Mouse (Mus musculus) bone marrow macrophage, adult 2 months (primary cell): ENCODE results near the gene Siae.

Source experiments
- CTCF ChIP-seq: IDR thresholded peaks from 2 replicates; pipeline ENCODE4 v1.5.1; 2012; ENCODE audit warnings: low read depth, mild to moderate bottlenecking, low read length, moderate library complexity
- POLR2A ChIP-seq: IDR thresholded peaks from 2 replicates; pipeline ENCODE4 v1.6.1; 2012; ENCODE audit warnings: mild to moderate bottlenecking, low read depth, low read length, borderline replicate concordance

DNA sequence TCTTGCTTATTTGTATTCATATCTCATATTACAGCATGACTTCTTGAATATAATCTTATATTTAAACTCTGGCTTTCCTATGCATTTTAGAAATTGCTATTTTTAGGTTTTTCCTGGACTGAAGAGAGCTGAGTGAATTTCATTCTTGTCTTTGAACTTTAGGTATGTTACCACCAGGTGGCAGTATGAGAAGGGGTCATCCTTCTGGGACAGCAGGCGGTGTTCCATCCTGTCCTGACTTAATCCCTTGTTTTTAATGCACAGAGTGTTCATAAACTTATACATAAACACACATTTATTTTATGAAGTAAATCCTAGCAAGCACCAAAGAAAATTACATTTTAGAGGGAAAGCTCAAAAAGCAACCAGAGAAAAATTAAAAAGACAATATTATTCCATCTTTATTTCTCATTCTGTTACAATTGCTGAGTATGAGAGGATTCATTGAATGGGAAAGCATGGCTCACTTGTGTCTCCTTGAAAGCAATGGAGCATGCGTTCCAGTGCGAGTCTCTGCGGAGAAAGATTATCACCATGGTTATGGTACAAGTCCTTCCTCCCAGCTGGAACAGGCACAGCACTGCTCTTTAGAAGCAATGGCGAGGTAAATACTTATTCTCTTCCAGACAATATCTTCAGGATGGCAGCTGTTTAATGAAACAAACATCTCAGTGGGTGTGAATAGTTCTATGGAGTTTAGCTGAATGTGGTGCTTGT, 134.6 kb downstream of the Siae start:
- no peak for TF ChIP-seq POLR2A
- TF ChIP-seq CTCF = no peak
